ENCODE assay signal across 20 mouse cellular contexts in the genomic region with DNA sequence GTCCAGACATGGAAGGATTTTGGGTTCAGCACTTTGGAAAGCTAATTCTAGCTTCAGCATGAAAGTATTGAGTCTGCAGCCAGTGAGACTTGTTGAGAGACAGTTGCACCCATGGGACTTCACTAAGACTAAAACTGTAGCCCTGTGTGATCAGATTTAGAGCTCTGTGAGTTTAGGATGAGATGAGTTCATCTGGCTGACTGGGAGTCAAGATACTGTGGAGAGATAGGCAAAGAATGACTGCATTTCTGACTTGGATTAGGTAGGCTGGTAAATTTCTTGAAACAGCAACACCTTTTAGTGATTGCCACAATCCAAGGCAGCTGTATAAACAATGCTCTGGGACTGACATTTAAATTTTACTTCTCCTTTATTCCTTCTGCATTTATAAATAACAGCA.
"Had no signal": no experiment of that assay in that cellular context is flagged by ENCODE, and none has a peak within 500 bp of the region (broad histone marks: within the 10 kb centered on the region; RNA-seq: fewer than 3 reads in every experiment).

No protein-coding gene starts in this region.

- H3K4me3 ChIP-seq: left cerebral cortex, adult 2 months; limb, embryonic 12.5 days; liver, embryonic 13.5 days; megakaryocyte, embryonic 14.5 days; midbrain, embryonic 10.5 days; midbrain, embryonic 13.5 days; myocyte; neural tube, embryonic 13.5 days; stomach, embryonic 15.5 days had no signal

- H3K9me3 ChIP-seq: limb, embryonic 12.5 days; liver, embryonic 13.5 days; megakaryocyte, embryonic 14.5 days; midbrain, embryonic 10.5 days; midbrain, embryonic 13.5 days; neural tube, embryonic 13.5 days; stomach, embryonic 15.5 days had no signal

- H3K9ac ChIP-seq: limb, embryonic 12.5 days; liver, embryonic 13.5 days; midbrain, embryonic 13.5 days; neural tube, embryonic 13.5 days; stomach, embryonic 15.5 days had no signal

- DNase-seq: kidney, adult 9 months; kidney, postnatal 14 days; layer of hippocampus, postnatal 36 days; liver; liver, embryonic 13.5 days; lung, adult 2 months; retina, postnatal 1 day; right cerebral cortex, postnatal 25 days; spleen, adult 18-20 months; thymus, postnatal 25 days had no signal

- H3K36me3 ChIP-seq: limb, embryonic 12.5 days; liver, embryonic 13.5 days; midbrain, embryonic 10.5 days; midbrain, embryonic 13.5 days; neural tube, embryonic 13.5 days; stomach, embryonic 15.5 days had no signal

- H3K4me2 ChIP-seq: limb, embryonic 12.5 days; liver, embryonic 13.5 days; midbrain, embryonic 13.5 days; neural tube, embryonic 13.5 days; stomach, embryonic 15.5 days had no signal

- H3K4me1 ChIP-seq: limb, embryonic 12.5 days; liver, embryonic 13.5 days; midbrain, embryonic 10.5 days; midbrain, embryonic 13.5 days; neural tube, embryonic 13.5 days; stomach, embryonic 15.5 days had no signal

- ATAC-seq: lung, postnatal 0 days; midbrain, embryonic 13.5 days; midbrain, embryonic 16.5 days had no signal

- H3K27me3 ChIP-seq: limb, embryonic 12.5 days; liver, embryonic 13.5 days; midbrain, embryonic 13.5 days; neural tube, embryonic 13.5 days; stomach, embryonic 15.5 days had no signal

- H3K27ac ChIP-seq: left cerebral cortex, adult 2 months; limb, embryonic 12.5 days; liver, embryonic 13.5 days; midbrain, embryonic 10.5 days; midbrain, embryonic 13.5 days; neural tube, embryonic 13.5 days; stomach, embryonic 15.5 days had no signal
